ENCODE assay signal across 18 mouse cellular contexts in genomic region chr3:157613542-157613941, GRCm38 (mm10).
"Had no signal": no experiment of that assay in that cellular context is flagged by ENCODE, and none has a peak within 500 bp of the region (broad histone marks: within the 10 kb centered on the region; RNA-seq: fewer than 3 reads in every experiment).

No protein-coding gene starts in this region.

- H3K9me3 ChIP-seq: liver, embryonic 13.5 days; megakaryocyte, embryonic 14.5 days; midbrain, embryonic 10.5 days; neural tube, embryonic 12.5 days; neural tube, embryonic 15.5 days had no signal

- ATAC-seq: intestine, postnatal 0 days had no signal

- DNase-seq: kidney, adult 9 months; kidney, postnatal 14 days; layer of hippocampus, adult 9-11 months; liver, embryonic 13.5 days; lung, adult 2 months; lung, postnatal 14 days; lung, postnatal 4 days; midbrain, embryonic 14.5 days; retina, postnatal 1 day; right cerebral cortex, postnatal 25 days; thymus, adult 18-20 months; thymus, postnatal 36 days had no signal

- H3K4me1 ChIP-seq: liver, embryonic 13.5 days; midbrain, embryonic 10.5 days; neural tube, embryonic 12.5 days; neural tube, embryonic 15.5 days had no signal

- H3K36me3 ChIP-seq: liver, embryonic 13.5 days; midbrain, embryonic 10.5 days; neural tube, embryonic 12.5 days; neural tube, embryonic 15.5 days had no signal

- H3K9ac ChIP-seq: liver, embryonic 13.5 days; neural tube, embryonic 12.5 days; neural tube, embryonic 15.5 days had no signal

- H3K27ac ChIP-seq: layer of hippocampus, adult 2 months; liver, embryonic 13.5 days; midbrain, embryonic 10.5 days; neural tube, embryonic 12.5 days; neural tube, embryonic 15.5 days had no signal

- H3K4me3 ChIP-seq: layer of hippocampus, adult 2 months; liver, embryonic 13.5 days; megakaryocyte, embryonic 14.5 days; midbrain, embryonic 10.5 days; neural tube, embryonic 12.5 days; neural tube, embryonic 15.5 days had no signal
